Mouse (Mus musculus): Measurements from ENCODE around the gene Slc39a3.

Gene Slc39a3

DNA sequence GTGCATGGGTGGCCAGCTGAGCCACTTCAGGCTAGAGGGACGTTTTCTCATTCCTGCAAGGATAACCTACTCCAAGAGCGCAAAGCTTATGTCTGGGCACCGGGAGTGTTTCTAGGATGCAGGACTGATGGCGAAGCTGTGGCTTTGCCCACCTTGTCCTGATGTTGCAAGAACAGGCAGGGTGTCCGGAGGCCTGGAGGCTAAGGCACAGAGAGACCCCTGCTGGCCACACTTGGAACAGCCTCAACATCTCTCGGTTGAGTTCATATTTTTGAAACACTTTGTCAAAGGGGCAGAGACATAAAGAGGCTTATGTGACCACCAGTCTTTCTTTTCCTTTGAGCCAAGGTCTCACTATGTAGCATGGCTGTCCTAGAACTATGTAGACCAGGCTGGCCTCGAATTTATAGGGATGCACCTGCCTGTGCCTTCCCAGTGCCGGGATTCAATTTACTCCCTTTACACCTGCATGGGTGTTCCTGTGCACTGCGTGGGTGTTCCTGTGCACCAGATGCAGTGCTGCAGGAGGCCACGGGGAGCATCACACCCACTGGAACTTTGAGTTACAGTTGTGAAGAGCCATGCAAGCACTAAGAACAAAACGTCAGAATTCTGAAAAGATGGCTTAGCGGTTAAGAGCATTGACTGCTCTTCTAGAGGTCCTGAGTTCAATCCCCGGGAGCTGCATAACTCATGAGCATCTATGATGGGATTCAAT, 4.4 kb upstream of the Slc39a3 start:
- peak in 1 of 2 experiments; percentile 68 for DNase-seq

- peak in 1 of 2 experiments; percentile 36 for DNase-seq
These were observed 975 bp downstream of the Slc39a3 start for GRCm38 (mm10) chr10:81036251-81036650.

GRCm38 (mm10) chr10:81033586-81033985, 3.6 kb downstream of the Slc39a3 start:
- no peak for DNase-seq

- DNase-seq: no peak
These were observed 8.2 kb downstream of the Slc39a3 start for GRCm38 (mm10) chr10:81029031-81029430.

DNA sequence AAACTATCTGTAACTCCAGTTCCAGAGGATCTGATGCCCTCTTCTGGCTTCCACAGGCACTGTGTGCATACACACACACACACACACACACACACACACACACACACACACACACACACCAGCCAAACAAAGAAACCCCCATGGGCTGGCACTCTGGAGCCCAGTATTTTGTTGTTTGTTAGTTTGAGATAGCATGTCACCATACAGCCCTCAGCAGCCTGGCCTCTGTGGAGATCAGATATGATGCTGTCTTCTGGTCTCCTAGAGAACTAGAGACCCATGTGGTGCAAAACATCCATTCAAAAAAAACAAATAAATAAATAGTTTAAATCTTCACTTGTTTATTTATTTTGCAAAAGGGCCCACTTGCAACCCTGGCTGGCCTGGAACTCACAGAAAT, 9.0 kb downstream of the Slc39a3 start:
- DNase-seq: no peak

DNA sequence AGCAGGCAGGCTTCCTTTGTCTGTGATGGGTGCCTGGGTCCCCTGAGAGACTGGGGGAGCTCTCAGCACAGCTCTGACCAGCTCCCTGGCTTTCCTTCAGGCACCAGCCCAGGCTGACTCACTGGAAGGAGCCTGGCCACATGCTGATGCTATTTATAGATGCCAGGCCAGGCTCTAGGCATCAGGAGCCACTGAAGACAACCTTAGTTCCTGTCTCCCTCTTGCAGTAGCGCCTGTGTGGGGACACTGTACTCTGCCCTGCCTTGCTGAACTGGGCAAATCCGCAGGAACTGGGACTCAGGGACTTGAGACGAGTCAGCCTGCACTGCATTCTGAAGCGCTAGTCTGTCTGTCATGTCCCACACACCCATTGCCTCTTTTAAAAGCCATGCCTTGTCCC, 9.9 kb downstream of the Slc39a3 start:
- no peak for DNase-seq

DNA sequence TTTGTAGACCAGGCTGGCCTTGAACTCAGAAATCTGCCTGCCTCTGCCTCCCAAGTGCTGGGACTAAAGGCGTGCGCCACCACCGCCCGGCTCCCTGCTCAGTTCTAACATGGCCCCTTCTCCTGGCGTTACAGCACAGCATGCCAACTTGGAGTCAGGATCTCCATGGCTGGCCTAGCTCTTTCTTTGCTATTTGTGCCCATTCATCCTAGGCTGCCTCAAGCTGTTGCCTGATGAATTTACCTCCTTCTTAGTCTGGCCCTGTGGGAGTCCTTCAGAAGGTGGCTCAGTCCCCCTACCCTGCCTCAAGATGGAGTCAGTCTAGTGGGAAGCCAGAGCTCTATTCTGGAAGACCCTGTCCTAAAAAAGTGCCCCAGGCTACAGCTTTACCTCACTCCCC, 10.4 kb downstream of the Slc39a3 start:
- DNase-seq: no peak

- no peak for DNase-seq
These were observed 11.5 kb downstream of the Slc39a3 start, which contains the start of gene Diras1 for GRCm38 (mm10) chr10:81025639-81026275. TSS of gene Diras1 (minus strand) at chr10:81025662.

GRCm38 (mm10) chr10:81025047-81025621, 12.1 kb downstream of the Slc39a3 start:
- no peak for DNase-seq

- DNase-seq: no peak
These were observed 12.8 kb downstream of the Slc39a3 start for GRCm38 (mm10) chr10:81024346-81024937.

DNA sequence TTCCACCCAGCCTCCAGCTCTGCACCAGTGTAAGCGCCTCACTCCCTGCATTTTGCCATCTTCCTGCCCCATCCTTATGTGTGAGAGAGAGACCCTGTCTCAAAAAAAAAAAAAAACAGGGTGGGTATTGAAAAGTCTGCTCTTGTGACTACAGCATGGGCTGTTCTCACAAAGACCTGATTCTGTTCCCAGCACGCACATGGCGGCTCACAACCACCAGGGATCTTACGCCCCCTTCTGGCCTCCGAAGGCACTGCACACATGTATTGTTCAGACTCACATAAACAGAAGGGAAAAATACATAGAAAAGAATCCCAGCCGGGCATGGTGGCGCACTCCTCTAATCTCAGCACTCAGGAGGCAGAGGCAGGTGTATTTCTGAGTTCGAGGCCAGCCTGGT, 14.5 kb downstream of the Slc39a3 start:
- DNase-seq: no peak

- DNase-seq: no peak
These were observed 15.6 kb downstream of the Slc39a3 start for GRCm38 (mm10) chr10:81021547-81022110.

GRCm38 (mm10) chr10:81020207-81020606, 17.0 kb downstream of the Slc39a3 start:
- DNase-seq: no peak

- DNase-seq: no peak
These were observed 17.5 kb downstream of the Slc39a3 start for GRCm38 (mm10) chr10:81019687-81020086.

GRCm38 (mm10) chr10:81018326-81018725, 18.9 kb downstream of the Slc39a3 start:
- no peak for DNase-seq

GRCm38 (mm10) chr10:81016645-81017044, 20.6 kb downstream of the Slc39a3 start:
- peak; percentile 37 to 72 for DNase-seq

GRCm38 (mm10) chr10:81015666-81016065, 21.6 kb downstream of the Slc39a3 start:
- DNase-seq: no peak

DNA sequence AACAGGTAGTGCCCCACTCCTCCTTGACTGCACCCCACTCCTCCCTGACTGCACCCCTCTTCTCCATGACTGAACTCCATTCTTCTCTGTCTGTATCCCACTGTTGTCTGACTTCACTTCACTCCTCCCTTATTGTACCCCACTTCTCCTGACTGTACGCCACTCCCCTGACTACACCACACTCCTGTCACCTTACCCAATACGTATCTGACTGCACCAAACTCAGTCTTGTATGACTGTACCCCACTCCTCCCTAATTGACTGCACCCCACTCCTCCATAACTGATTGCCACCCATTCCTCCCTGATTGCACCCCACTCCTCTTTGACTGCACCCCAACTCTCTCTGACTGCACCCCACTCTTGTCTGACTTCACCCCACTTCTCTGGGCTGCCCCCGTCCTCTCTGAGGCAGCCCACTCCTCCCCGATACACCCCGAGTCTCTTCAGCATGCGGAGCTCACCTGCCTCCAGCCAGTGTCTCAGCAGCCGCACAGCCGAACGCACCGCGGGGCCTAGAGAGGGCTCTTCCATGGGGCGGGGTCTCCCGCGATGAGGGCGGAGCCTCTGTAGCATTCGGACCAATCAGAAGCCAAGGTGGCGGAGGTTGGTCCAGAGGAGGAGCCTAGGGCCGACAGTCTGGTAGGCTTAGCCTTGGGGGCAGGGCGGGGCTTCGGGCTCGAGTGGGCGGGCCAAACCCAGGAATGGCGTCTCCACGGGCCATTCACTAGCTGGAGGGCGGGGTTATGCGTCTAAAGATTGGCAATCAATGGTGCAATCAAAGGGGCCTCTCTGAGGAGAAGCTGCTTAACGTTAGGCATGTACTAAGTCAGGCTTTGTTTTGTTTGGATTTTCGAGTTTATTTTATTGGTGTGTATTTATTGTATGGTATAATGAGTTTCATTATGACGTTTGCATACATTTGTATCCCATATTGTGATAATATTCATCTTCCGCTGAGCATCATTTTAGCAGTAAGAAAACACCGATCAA, 22.5 kb downstream of the Slc39a3 start, which contains the start of gene Gng7:
Gene Gng7 (minus strand): TSS at position 553 of the 992 bp plus-strand sequence.
- DNase-seq: peak; percentile 95

DNA sequence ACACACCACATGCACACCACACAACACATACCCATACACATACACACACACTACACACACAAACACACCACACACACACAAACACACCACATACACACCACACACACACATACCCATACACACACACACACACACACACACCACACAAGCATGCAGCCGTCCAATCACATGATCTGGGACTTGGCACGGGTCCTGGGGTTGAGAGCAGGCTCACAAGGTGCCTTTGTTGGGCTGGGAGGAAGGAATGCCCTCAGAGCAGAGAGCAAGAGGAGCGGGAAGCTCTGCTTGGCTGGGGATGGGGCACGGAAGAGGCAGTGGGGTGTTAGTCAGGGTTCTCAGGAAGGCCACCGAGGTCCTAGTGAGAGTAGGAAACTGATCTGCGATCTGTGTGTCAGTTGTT, 26.4 kb downstream of the Slc39a3 start:
- DNase-seq: peak in 1 of 2 experiments; percentile 26

DNA sequence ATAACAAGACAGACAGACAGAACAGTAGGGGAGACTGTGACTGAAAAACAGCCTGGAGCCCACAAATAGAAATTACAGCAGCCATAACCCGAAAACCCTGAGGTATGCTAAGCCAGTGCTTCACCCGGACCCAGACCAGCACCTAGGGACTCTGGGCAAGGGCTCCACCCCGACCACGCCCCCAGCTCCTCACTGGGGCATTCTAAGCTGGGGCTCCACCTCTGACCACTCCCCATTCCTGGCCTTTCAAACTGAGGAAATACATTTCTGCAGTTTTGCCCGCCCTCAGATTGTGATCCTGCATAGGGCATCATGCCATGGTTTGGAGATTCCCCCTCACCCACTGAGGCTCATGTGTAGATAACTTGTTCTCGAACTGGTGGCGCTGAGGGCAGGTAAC, 30.0 kb downstream of the Slc39a3 start:
- no peak for DNase-seq

GRCm38 (mm10) chr10:81006005-81006677, 31.1 kb downstream of the Slc39a3 start:
- no peak for DNase-seq
